Mouse (Mus musculus) CH12.LX (cell line): ENCODE measurements around the gene Gm11032. TPM values are rescaled to one million over a fixed set of nuclear protein-coding genes. Genes with fewer than 3 reads are reported as not detected.
A peak's percentile ranks its signal among the peaks of the same experiment; 100 is the strongest.

Source experiments
- DNase-seq: peaks from one replicate; pipeline ENCODE4 v3.0.0-alpha.2; 2013; ENCODE audit errors: extremely low read depth
- H3K27ac ChIP-seq: 2 replicates; pipeline ENCODE4 v1.5.1; 2012; ENCODE audit warnings: low read depth, mild to moderate bottlenecking, control low read depth, moderate library complexity; ENCODE audit not compliant: insufficient read depth
- H3K27me3 ChIP-seq: replicated peaks from 2 replicates; pipeline ENCODE3; 2012; ENCODE audit warnings: inconsistent platforms
- H3K36me3 ChIP-seq, 2 experiments: replicated peaks in 1 of 2; 2 replicates each; pipeline versions ENCODE3 to v1.6.1; 2012; ENCODE audit warnings: inconsistent platforms in 1 of 2, low read length in 1 of 2, mild to moderate bottlenecking in 1 of 2, mixed read lengths in 1 of 2, moderate library complexity in 1 of 2; ENCODE audit not compliant: control insufficient read depth in 1 of 2, insufficient read depth in 1 of 2
- H3K4me1 ChIP-seq, 2 experiments: 2 replicates each; pipeline ENCODE4 v1.6.1; 2012; ENCODE audit warnings: inconsistent platforms in 1 of 2, moderate library complexity in 1 of 2; ENCODE audit not compliant: insufficient read depth in 2 of 2, control insufficient read depth in 1 of 2
- H3K4me2 ChIP-seq: 2 replicates; pipeline ENCODE4 v1.6.1; 2012; ENCODE audit warnings: low read depth, mild to moderate bottlenecking, control low read depth; ENCODE audit not compliant: poor library complexity, insufficient read depth, severe bottlenecking
- H3K4me3 ChIP-seq, 3 experiments: fragments of 150-350 bp in 1 of 3; sonication (generic) in 1 of 3; replicated peaks in 1 of 3; 2 replicates each; pipeline versions ENCODE3 to v1.5.1; 2011 to 2012; ENCODE audit warnings: low read depth in 2 of 3, low read length in 2 of 3, mild to moderate bottlenecking in 2 of 3, moderate library complexity in 2 of 3, control low read depth in 1 of 3, improper control_type of control experiment in 1 of 3, inconsistent platforms in 1 of 3, mixed read lengths in 1 of 3; ENCODE audit not compliant: poor library complexity in 1 of 3
- H3K79me2 ChIP-seq: replicated peaks from 2 replicates; pipeline ENCODE4 v1.6.1; 2012; ENCODE audit warnings: mild to moderate bottlenecking, moderate library complexity; ENCODE audit not compliant: control insufficient read depth, poor library complexity, insufficient read depth, severe bottlenecking; ENCODE audit errors: extremely low read depth
- H3K9ac ChIP-seq: 2 replicates; pipeline ENCODE4 v1.6.1; 2012; ENCODE audit warnings: low read depth, mild to moderate bottlenecking, control low read depth, moderate library complexity; ENCODE audit not compliant: insufficient read depth
- H3K9me3 ChIP-seq: replicated peaks from 2 replicates; pipeline ENCODE3; 2012; ENCODE audit warnings: low read length, inconsistent platforms, mixed read lengths
- CHD1 ChIP-seq: IDR thresholded peaks from 2 replicates; pipeline ENCODE4 v1.6.1; 2012; ENCODE audit warnings: low read depth, low read length, improper control_type of control experiment, inconsistent platforms
- CHD2 ChIP-seq: IDR thresholded peaks from 2 replicates; pipeline ENCODE4 v1.6.1; 2011; ENCODE audit warnings: low read length, improper control_type of control experiment
- CTCF ChIP-seq, 2 experiments: IDR thresholded peaks in 1 of 2; conservative IDR thresholded peaks in 1 of 2; 2 replicates each; pipeline ENCODE4 v1.5.1; 2011 to 2012; ENCODE audit warnings: low read depth in 2 of 2, low read length in 2 of 2, improper control_type of control experiment in 1 of 2, inconsistent platforms in 1 of 2, mild to moderate bottlenecking in 1 of 2, moderate library complexity in 1 of 2
- E2F4 ChIP-seq: IDR thresholded peaks from 2 replicates; pipeline ENCODE4 v1.6.1; 2011; ENCODE audit warnings: low read depth, low read length, improper control_type of control experiment; ENCODE audit not compliant: insufficient replicate concordance
- ELF1 ChIP-seq: IDR thresholded peaks from 2 replicates; pipeline ENCODE4 v1.6.1; 2014; ENCODE audit warnings: low read depth, mild to moderate bottlenecking, inconsistent platforms, low read length, improper control_type of control experiment
- EP300 ChIP-seq: IDR thresholded peaks from 2 replicates; pipeline ENCODE4 v1.6.1; 2011; ENCODE audit warnings: low read length, improper control_type of control experiment
- ETS1 ChIP-seq: conservative IDR thresholded peaks from 2 replicates; pipeline ENCODE4 v1.6.1; 2012; ENCODE audit warnings: low read depth, mild to moderate bottlenecking, inconsistent platforms, low read length, improper control_type of control experiment, moderate library complexity
- HCFC1 ChIP-seq: IDR thresholded peaks from 2 replicates; pipeline ENCODE4 v1.6.1; 2012; ENCODE audit warnings: low read depth, mild to moderate bottlenecking, inconsistent platforms, low read length, improper control_type of control experiment
- IRF4 ChIP-seq: IDR thresholded peaks from 2 replicates; pipeline ENCODE4 v1.6.1; 2014; ENCODE audit warnings: low read depth, mild to moderate bottlenecking, inconsistent platforms, low read length, improper control_type of control experiment
- JUND ChIP-seq: conservative IDR thresholded peaks from 2 replicates; pipeline ENCODE4 v1.6.1; 2011; ENCODE audit warnings: low read depth, low read length, improper control_type of control experiment
- KAT2A ChIP-seq: IDR thresholded peaks from 2 replicates; pipeline ENCODE4 v1.6.1; 2012; ENCODE audit warnings: low read length, improper control_type of control experiment, inconsistent platforms; ENCODE audit not compliant: insufficient replicate concordance
- MAZ ChIP-seq: IDR thresholded peaks from 2 replicates; pipeline ENCODE4 v1.6.1; 2012; ENCODE audit warnings: low read depth, mild to moderate bottlenecking, inconsistent platforms, low read length, improper control_type of control experiment, moderate library complexity
- MXI1 ChIP-seq: IDR thresholded peaks from 2 replicates; pipeline ENCODE4 v1.6.1; 2011; ENCODE audit warnings: mild to moderate bottlenecking, low read depth, low read length, improper control_type of control experiment
- MYC ChIP-seq: IDR thresholded peaks from 2 replicates; pipeline ENCODE4 v1.6.1; 2011; ENCODE audit warnings: low read depth, mild to moderate bottlenecking, improper control_type of control experiment, low read length
- NELFE ChIP-seq: IDR thresholded peaks from 2 replicates; pipeline ENCODE4 v1.6.1; 2011; ENCODE audit warnings: low read depth, low read length, improper control_type of control experiment
- NRF1 ChIP-seq: IDR thresholded peaks from 2 replicates; pipeline ENCODE4 v1.6.1; 2014; ENCODE audit warnings: low read depth, mild to moderate bottlenecking, inconsistent platforms, low read length, improper control_type of control experiment, moderate library complexity
- POLR2A ChIP-seq: IDR thresholded peaks from 2 replicates; pipeline ENCODE4 v1.6.1; 2011; ENCODE audit warnings: low read depth, mild to moderate bottlenecking, improper control_type of control experiment, low read length
- POLR2AphosphoS2 ChIP-seq: IDR thresholded peaks from 2 replicates; pipeline ENCODE4 v1.6.1; 2011; ENCODE audit warnings: low read depth, low read length, improper control_type of control experiment
- RAD21 ChIP-seq: IDR thresholded peaks from 2 replicates; pipeline ENCODE4 v1.6.1; 2011; ENCODE audit warnings: low read depth, mild to moderate bottlenecking, low read length, improper control_type of control experiment, moderate library complexity
- SIN3A ChIP-seq: IDR thresholded peaks from 2 replicates; pipeline ENCODE4 v1.6.1; 2012; ENCODE audit warnings: low read length, improper control_type of control experiment, inconsistent platforms
- TBP ChIP-seq: conservative IDR thresholded peaks from 2 replicates; pipeline ENCODE4 v1.6.1; 2011; ENCODE audit warnings: low read depth, low read length, improper control_type of control experiment
- TCF12 ChIP-seq: IDR thresholded peaks from 2 replicates; pipeline ENCODE4 v1.6.1; 2014; ENCODE audit warnings: low read depth, mild to moderate bottlenecking, inconsistent platforms, low read length, improper control_type of control experiment
- UBTF ChIP-seq: IDR thresholded peaks from 2 replicates; pipeline ENCODE4 v1.6.1; 2012; ENCODE audit warnings: low read depth, mild to moderate bottlenecking, inconsistent platforms, low read length, improper control_type of control experiment, moderate library complexity
- USF1 ChIP-seq: IDR thresholded peaks from 2 replicates; pipeline ENCODE4 v1.6.1; 2014; ENCODE audit warnings: low read depth, mild to moderate bottlenecking, inconsistent platforms, low read length, improper control_type of control experiment
- USF2 ChIP-seq: conservative IDR thresholded peaks from 2 replicates; pipeline ENCODE4 v1.6.1; 2011; ENCODE audit warnings: low read depth, low read length, improper control_type of control experiment
- ZKSCAN1 ChIP-seq: IDR thresholded peaks from 2 replicates; pipeline ENCODE4 v1.6.1; 2012; ENCODE audit warnings: low read depth, inconsistent platforms, low read length, improper control_type of control experiment, borderline replicate concordance
- ZMIZ1 ChIP-seq: IDR thresholded peaks from 2 replicates; pipeline ENCODE4 v1.6.1; 2012; ENCODE audit warnings: low read depth, mild to moderate bottlenecking, inconsistent platforms, low read length, improper control_type of control experiment
- ZNF384 ChIP-seq: IDR thresholded peaks from 2 replicates; pipeline ENCODE4 v1.6.1; 2012; ENCODE audit warnings: low read depth, low read length, improper control_type of control experiment, inconsistent platforms
- dilution Hi-C: fragments of 300-500 bp; cut with MboI; formaldehyde crosslinking; loops from 2 replicates; pipeline ENCODE4 v1.14.3; 2020; ENCODE audit warnings: low sequenced_read_pairs; ENCODE audit not compliant: extremely low pct_unique_long_range_greater_than_20kb, extremely low pct_ligation_motif_present
- in situ Hi-C: fragments of 300-500 bp; cut with MboI; formaldehyde crosslinking; loops from 3 replicates; pipeline ENCODE4 v1.14.3; 2019; ENCODE audit warnings: low sequenced_read_pairs, low pct_ligation_motif_present, low pct_unique_long_range_greater_than_20kb, mixed read lengths
- polyA plus RNA-seq: library from polyadenylated mRNA; unstranded; fragments of >175 nt; gene quantifications from 2 replicates; pipeline ENCODE4 v1.2.1, GENCODE M21; 2012; ENCODE audit warnings: low read depth; ENCODE audit not compliant: insufficient read length
- total RNA-seq, 2 experiments: library from RNA; depleted of rRNA; stranded (reverse); fragments of 300-350 nt in 1 of 2; fragments of >200 nt in 1 of 2; gene quantifications; 2 replicates each; pipeline ENCODE4 v1.2.3; 2012 to 2014

Gm11032 gene
- total and polyA plus RNA-seq, 3 experiments, result not detected

DNA sequence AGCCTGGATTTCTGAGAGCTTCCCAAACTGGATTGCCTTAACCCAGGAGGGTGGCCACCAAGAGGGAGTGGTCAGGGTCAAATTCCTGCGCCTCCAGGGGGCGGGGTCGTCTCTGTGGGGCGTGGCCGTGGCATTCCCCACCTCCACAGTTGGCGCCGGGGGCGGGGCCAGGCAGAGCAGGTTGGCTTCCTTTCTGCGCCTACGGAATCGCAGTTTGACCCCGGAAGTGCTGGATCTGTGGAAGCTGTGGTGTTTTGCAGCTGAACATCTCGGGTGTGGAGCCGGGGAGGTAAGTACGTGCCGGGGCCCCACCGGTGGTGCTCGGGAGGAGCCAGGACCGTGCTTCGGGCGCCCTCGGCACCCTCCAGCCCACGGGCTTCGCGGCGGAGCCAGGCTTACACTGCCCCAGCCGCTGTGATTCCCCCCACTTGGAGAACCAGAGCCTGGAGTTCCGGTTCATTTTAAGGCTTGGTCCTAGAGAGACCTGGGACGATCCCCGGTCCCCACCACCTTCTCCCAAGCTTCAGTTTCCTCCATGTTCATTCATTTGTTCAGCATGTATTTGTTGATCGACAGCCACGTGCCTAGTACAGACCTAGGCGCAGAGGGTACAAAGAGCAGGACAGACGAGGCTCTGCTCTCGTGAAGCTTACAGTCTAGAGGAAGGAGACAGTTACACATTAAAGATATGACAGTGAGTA is 17.8 kb downstream of the Gm11032 start, which contains the start of gene Ascc2:
Gene Ascc2, plus strand, starts transcription at position 214 of the 701 bp plus-strand sequence.
- Histone ChIP-seq H3K27me3 (peaks cover 14% of the 10 kb centered on the region), H3K9me3 (no peaks in the 10 kb centered on the region), H3K9ac (peak within 1 kb of the TSS; percentile 77), H3K36me3 (peaks cover 15 to 33% of the 10 kb centered on the region in 2 experiments), H3K27ac (0 out of 2 replicates have a peak within 1 kb of the TSS, but pooled peaks have one; percentile 19), H3K4me2 (peak within 1 kb of the TSS; percentile 74), H3K79me2 (peaks cover 31% of the 10 kb centered on the region), H3K4me3 (peak within 1 kb of the TSS; percentile 79 to 100 (median 87)), H3K4me1 (peaks cover 7 to 23% of the 10 kb centered on the region in 2 experiments; a peak in 3 of 4 replicates)
- dilution Hi-C loops (no loop called here), in situ Hi-C loops (loop anchor here (5.0 kb wide), 1 partner anchor 40 kb away; no protein-coding TSS in a partner anchor)
- peak; percentile 94 for DNase-seq
- TF ChIP-seq POLR2A, result peak; percentile 91
- peak; percentile 88 for TF ChIP-seq MXI1
- peak; percentile 70; the same call in 1 of the 2 replicates for TF ChIP-seq POLR2AphosphoS2
- TF ChIP-seq NELFE, result peak; percentile 88
- no peak for TF ChIP-seq UBTF
- TF ChIP-seq ZNF384, result no peak
- no peak for TF ChIP-seq USF1
- TF ChIP-seq EP300, result no peak
- TF ChIP-seq KAT2A, result peak; percentile 79; the same call in 1 of the 2 replicates
- no peak for TF ChIP-seq RAD21
- TF ChIP-seq TCF12, result peak; percentile 83
- TF ChIP-seq MYC, result 0 out of 2 replicates have a peak, but pooled peaks have one; percentile 44
- no peak for TF ChIP-seq ZKSCAN1
- TF ChIP-seq SIN3A, result peak; percentile 93
- TF ChIP-seq NRF1, result peak; percentile 53; the same call in 1 of the 2 replicates
- peak; percentile 85 for TF ChIP-seq CHD2
- TF ChIP-seq MAZ, result peak; percentile 94
- TF ChIP-seq E2F4, result peak; percentile 48; the same call in 1 of the 2 replicates
- TF ChIP-seq CHD1, result no peak
- peak; percentile 66 for TF ChIP-seq ZMIZ1
- TF ChIP-seq TBP, result peak; percentile 63; the same call in 1 of the 2 replicates
- TF ChIP-seq ETS1, result 0 out of 2 replicates have a peak, but pooled peaks have one; percentile 6
- TF ChIP-seq CTCF (conservative IDR thresholded peaks at IDR 0.05 in 1 of 2, IDR thresholded peaks at IDR 0.05 in 1 of 2; ENCODE audit: low read depth in 2 of 2, low read length in 2 of 2), result no peak
- TF ChIP-seq IRF4, result peak; percentile 23; the same call in 1 of the 2 replicates
- no peak for TF ChIP-seq USF2
- no peak for TF ChIP-seq JUND
- TF ChIP-seq HCFC1, result peak; percentile 83
- TF ChIP-seq ELF1, result peak; percentile 97
